ENCODE assay signal across 31 mouse cellular contexts in genomic region chr17:34624981-34625380, GRCm38 (mm10). TPM values are rescaled to one million over a fixed set of nuclear protein-coding genes. Genes with fewer than 3 reads are reported as not detected.
"Had no signal": no experiment of that assay in that cellular context is flagged by ENCODE, and none has a peak within 500 bp of the region (broad histone marks: within the 10 kb centered on the region; RNA-seq: fewer than 3 reads in every experiment).

No protein-coding gene starts in this region.

- H3K4me2 ChIP-seq: heart, embryonic 11.5 days; heart, embryonic 12.5 days; heart, embryonic 13.5 days; heart, embryonic 15.5 days; hindbrain, embryonic 12.5 days; hindbrain, embryonic 14.5 days; hindbrain, embryonic 15.5 days; intestine, embryonic 15.5 days had no signal

- H3K4me3 ChIP-seq: heart, adult 2 months; heart, embryonic 12.5 days; heart, embryonic 13.5 days; heart, embryonic 15.5 days; hindbrain, embryonic 10.5 days; hindbrain, embryonic 12.5 days; hindbrain, embryonic 13.5 days; hindbrain, embryonic 15.5 days; intestine, embryonic 15.5 days; layer of hippocampus, adult 2 months; left cerebral cortex, adult 2 months had no signal

- H3K27me3 ChIP-seq: hindbrain, embryonic 15.5 days had no signal

- ATAC-seq: hindbrain, embryonic 16.5 days; hindbrain, postnatal 0 days; inflammation-experienced regulatory T-cells, adult 6 months; intestine, embryonic 15.5 days; intestine, embryonic 16.5 days; intestine, postnatal 0 days had no signal

- H3K9ac ChIP-seq: heart, embryonic 12.5 days; heart, embryonic 13.5 days; heart, embryonic 15.5 days; hindbrain, embryonic 12.5 days; hindbrain, embryonic 13.5 days; hindbrain, embryonic 14.5 days; hindbrain, embryonic 15.5 days; intestine, embryonic 15.5 days had no signal

- H3K9me3 ChIP-seq: heart, embryonic 12.5 days; heart, embryonic 13.5 days; heart, embryonic 15.5 days; hindbrain, embryonic 10.5 days; hindbrain, embryonic 12.5 days; hindbrain, embryonic 13.5 days; hindbrain, embryonic 15.5 days; intestine, embryonic 15.5 days had no signal

- DNase-seq: heart, adult 2 months; heart, postnatal 10 days; heart, postnatal 14 days; heart, postnatal 36 days; heart, postnatal 4 days; kidney, adult 11 months; kidney, adult 18-20 months; kidney, adult 8-10 months; kidney, postnatal 14 days; kidney, postnatal 36 days; kidney, postnatal 4 days; layer of hippocampus, adult 9-11 months; layer of hippocampus, postnatal 36 days had no signal

- H3K27ac ChIP-seq: heart, adult 2 months; heart, embryonic 13.5 days; heart, embryonic 15.5 days; hindbrain, embryonic 10.5 days; hindbrain, embryonic 12.5 days; hindbrain, embryonic 13.5 days; hindbrain, embryonic 14.5 days; hindbrain, embryonic 15.5 days; hindbrain, postnatal 0 days; intestine, embryonic 15.5 days; kidney, postnatal 0 days; layer of hippocampus, adult 2 months; left cerebral cortex, adult 2 months had no signal

RNA-seq across cellular contexts. Expression of gene Prrt1, which starts 4.4 kb away (rescaled TPM):
- polyA plus RNA-seq: heart, embryonic 11.5 days; heart, embryonic 12.5 days had no signal
